Mouse (Mus musculus): ENCODE data around the gene Utrn.

- TF ChIP-seq E2F4 (IDR thresholded peaks at IDR 0.05; ENCODE audit: insufficient read depth): no peak
- no peak for TF ChIP-seq USF1 (IDR thresholded peaks at IDR 0.05; ENCODE audit: low read depth)
- no peak for TF ChIP-seq POLR2A (IDR thresholded peaks at IDR 0.05; ENCODE audit: insufficient read length, low read depth)
- TF ChIP-seq MAX (IDR thresholded peaks at IDR 0.05; ENCODE audit: low read depth): no peak
- no peak for TF ChIP-seq POLR2AphosphoS2 (IDR thresholded peaks at IDR 0.05; ENCODE audit: insufficient read length, low read depth)
- no peak for TF ChIP-seq MYOG (IDR thresholded peaks at IDR 0.05; ENCODE audit: control insufficient read depth in 1 of 3, insufficient read depth in 1 of 3, insufficient read length in 2 of 3, low read depth in 2 of 3)
- TF ChIP-seq REST (IDR thresholded peaks at IDR 0.05; ENCODE audit: insufficient read depth, insufficient read length): no peak
These were observed 281.1 kb downstream of the Utrn start for GRCm38 (mm10) chr10:12588051-12588450.

Measured in myocyte (in vitro differentiated cells).